Mouse (Mus musculus): ENCODE data around the gene Ube2a.
A peak's percentile ranks its signal among the peaks of the same experiment; 100 is the strongest.
"Not testable (repeated sequence)": the region's sequence is repeated elsewhere in the genome, so short reads cannot be mapped to it uniquely, and the experiment has no call there.

The Ube2a gene

DNA sequence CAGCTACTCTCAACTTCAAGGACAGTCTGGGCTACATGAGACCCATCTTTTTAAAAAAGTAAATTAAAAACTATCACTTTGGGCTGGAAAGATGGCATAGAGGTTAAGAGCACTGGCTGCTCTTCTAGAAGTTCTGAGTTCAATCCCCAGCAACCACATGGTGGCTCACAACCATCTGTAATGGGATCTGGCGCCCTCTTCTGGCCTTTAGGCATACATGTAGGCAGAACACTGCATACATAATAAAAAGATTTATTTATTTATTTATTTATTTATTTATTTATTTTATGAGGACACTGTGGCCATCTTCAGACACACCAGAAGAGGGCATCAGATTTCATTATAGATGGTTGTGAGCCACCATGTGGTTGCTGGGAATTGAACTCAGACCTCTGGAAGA lies 25.2 kb downstream of the Ube2a start:
- DNase-seq (ENCODE audit: extremely low read depth, low read depth, low spot score), result not testable (repeated sequence)

DNA sequence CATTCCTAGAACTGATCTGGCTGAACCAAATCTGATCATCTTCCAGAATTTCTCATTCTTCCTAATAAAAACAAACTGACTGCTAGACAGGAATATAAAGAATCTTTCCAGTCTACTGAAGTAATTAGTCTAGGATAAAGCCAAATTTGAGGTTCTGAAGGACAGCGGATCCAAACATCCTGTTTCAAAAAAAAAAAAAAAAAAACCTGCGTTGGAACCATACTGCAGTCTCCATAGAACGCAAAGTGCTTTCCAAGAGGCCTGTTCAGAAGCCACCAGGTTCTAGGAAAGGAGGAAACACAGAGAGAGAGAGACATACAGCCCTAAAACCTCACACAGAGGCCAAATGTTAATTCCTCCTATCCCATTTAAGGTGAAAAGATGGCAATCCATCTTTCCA lies 28.0 kb downstream of the Ube2a start:
- DNase-seq (ENCODE audit: extremely low read depth, low read depth, low spot score), result no peak

DNA sequence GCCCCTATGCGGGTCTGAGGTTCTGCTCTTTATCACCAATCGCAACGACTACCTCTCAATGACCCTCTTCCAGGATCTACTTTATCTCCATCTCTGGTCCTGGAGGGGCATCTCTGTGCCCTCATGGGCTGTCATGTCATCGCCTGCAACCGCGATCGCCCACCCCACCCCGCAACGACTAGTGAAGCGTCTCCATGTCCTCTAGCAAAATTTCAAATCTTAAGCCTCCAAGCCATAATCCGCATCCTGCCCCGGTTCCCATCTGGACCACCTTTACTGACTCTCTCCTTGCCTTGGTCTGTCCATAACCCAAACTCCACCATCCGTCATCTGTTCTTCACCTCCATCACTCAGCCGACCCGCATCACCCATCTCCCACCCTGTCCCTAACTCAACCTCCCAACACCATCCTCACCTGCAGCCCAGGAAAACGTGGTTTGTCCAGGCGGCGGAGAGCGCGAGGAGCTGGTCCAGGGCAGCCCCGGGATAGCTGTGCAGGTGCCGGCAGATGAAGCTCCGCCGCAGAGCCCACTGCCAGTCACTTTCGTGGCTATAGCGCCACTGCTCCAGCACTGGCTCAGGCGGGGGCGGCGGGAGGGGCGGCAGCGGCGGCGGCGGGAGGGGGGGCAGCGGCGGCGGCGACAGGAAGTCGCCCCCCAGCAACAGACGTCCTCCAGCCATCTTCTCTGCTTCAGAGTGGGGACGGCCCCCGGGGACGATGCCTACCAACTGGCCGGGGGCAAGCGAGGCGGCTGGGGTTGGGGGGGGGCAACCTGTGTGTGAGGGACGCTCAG lies 28.8 kb downstream of the Ube2a start, which contains the start of gene Nkrf:
Nkrf (minus strand) TSS at position 579 of the 794 bp plus-strand sequence.
- no peak for DNase-seq (ENCODE audit: extremely low read depth, low read depth, low spot score)

DNA sequence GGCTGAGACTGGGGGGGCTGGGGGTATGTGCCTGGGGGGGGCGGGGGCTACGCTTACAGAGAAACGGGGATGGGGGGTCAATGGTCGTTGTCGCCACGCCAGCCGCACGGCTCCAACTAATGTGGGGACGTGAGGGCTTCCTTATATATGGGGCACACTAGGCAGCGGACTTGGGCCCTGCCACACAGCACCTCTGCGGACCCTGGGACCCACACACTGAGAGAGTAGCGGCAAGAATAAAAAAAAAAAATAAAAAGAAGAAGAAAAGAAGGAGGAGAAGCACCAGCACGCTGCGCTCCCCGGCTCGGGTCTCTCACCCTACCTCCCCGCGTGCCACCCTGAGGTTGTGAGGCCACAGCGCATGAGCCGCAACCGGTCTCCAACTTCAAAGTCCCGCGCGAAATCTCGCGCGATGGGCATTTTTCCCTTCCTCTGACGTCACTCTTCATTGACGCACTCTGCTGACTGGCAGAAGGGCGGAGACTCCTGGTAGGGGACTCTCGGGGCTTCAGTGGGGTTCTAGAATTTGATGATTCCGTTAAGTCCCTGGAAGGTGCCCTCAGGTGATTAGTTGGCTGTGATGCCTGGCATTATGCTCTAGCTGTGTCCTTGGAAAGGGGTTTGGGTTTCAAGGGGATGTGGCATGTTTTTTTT lies 29.5 kb downstream of the Ube2a start:
- DNase-seq (ENCODE audit: extremely low read depth, low read depth, low spot score), result peak; percentile 21

DNA sequence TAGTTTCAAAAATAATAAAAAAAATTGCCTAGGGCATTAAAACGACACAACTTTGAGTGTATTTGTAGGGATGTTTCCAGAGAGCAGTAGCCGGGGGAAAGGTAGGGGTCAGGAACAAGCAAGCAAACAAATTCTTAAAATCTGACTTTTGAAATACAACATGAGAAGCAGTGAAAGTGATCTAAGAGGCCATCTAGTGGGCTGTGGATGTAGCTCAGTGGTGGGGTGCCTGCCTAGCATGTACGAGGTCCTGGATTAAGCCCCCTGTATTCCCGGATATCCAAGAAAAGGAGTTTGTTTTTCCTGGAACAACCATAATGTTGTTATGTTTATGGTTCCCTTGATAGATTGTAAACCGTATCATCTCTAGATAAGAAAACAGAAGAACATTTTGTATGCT lies 32.8 kb downstream of the Ube2a start:
- no peak for DNase-seq (ENCODE audit: extremely low read depth, low read depth, low spot score)

DNA sequence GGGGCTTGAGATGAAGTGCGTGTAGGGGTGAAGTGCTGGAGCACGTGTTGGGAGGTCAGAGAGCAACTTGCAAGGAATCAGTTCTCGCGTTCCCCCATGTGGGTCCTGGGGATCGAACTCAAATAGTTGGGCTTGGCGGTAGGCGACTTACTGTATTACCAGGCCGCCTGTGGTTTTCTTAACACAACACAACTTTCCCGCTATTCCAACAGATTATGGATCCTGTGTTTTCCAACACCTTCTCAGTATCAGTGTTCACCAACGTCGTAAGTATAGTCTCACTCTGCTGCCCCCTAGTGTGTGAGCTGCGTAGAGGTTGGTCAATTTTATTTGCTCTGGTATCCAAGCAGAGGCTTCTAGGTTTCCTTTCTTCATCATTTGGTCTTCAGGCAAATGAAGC lies 37.6 kb downstream of the Ube2a start:
- no peak for DNase-seq (ENCODE audit: extremely low read depth, low read depth, low spot score)

DNA sequence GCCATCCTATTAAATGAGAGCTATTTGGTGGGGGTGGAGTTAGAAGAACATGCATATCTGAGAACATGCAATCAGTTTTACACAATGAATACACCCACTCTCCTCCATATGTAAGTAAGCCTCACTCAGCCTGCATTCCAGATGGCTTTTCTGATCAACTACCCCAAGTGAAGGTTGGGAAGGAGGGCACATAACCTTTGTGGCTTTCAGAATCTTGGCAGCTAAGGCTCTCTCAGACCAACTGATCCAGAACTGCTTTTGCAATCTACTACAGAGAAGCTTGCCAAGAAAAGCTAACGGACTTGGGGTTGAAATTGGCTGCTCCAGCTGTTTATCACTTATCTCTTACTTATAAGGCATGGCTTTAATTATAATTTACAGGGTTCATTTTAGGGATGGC lies 44.0 kb downstream of the Ube2a start:
- DNase-seq (ENCODE audit: extremely low read depth, low read depth, low spot score), result no peak

DNA sequence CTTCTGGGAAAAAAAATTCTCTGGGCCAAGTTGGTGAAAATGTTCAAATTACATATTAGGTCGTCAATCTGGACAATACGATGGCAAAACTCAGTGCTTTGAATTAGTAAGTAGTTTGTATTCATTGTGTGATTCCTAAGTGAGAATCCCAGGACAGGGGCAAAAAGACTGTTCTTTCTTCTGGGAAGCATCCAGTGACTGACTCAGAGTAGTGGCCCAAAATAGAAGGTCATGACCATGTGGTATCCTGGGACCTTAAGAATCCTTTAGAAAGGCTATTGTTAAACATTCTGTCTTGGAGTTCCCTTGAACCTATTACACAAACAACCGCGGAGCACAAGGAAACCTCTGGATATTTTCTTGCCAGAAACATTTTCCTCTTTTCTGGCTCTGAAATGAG lies 47.6 kb downstream of the Ube2a start:
- DNase-seq (ENCODE audit: extremely low read depth, low read depth, low spot score), result no peak

DNA sequence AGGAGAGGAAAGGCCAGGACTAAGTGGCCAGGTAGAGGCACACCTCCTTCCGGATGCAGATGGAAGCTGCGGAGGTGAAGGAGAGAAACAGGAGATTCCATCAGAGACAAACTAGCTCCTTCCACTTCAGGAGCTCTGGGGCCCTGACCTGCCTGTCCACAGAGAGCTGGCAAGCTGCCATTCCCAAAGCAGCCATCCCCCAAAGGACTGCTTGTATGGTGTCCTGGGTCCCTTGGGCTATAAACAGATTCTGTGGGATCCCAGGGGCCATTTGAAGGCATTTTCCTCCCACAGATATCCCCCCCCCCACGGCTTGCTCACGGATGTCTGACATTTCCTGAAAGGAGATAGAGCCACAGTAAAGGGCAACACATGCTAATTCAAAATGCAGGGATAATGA lies 55.1 kb downstream of the Ube2a start:
- DNase-seq (ENCODE audit: extremely low read depth, low read depth, low spot score), result no peak

DNA sequence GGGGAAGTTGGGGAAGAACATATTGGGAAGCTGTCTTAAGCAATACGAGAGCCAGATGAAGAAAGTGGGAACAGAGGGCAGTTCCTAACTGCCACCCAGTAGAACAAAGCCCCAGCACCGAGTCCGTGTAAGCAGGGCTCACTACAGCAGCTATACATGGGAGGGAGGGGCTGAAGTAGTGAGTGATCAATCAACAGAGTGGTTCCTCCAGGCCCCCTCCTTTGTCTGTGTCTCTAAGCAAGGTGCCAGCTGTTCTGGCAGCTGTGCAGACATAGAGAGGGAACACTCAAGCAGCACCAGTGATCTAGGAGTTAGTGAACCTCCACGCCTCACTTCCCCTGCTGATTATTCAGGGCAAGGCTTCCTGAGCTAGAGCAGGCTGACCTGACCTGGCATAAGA lies 56.0 kb downstream of the Ube2a start:
- DNase-seq (ENCODE audit: extremely low read depth, low read depth, low spot score), result no peak

DNA sequence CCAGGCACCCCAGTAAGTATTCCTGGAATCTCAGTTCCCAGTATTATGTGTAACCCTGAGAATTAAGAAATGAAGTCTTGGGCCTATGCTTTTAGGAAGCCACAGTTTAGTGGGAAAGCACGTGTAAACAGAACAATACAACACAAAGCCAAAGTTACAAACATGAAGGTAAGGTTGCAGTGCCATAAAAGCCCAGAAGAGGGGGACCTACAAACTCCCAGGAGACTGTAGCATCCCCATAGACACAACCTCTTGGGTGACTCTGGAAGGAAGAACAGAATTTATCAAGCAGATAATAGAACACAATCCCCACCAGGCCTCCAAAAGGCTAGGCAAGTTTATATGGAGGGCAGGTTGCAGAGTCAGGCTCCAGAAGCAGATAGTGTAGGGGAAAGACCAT lies 56.9 kb downstream of the Ube2a start:
- no peak for DNase-seq (ENCODE audit: extremely low read depth, low read depth, low spot score)

All from fat pad, adult 2 months (tissue).